Mouse (Mus musculus): Measurements from ENCODE around the gene Macf1. TPM values are rescaled to one million over a fixed set of nuclear protein-coding genes. Genes with fewer than 3 reads are reported as not detected.

Gene Macf1
- polyA plus RNA-seq, 1 experiment, result 62.9 TPM

DNA sequence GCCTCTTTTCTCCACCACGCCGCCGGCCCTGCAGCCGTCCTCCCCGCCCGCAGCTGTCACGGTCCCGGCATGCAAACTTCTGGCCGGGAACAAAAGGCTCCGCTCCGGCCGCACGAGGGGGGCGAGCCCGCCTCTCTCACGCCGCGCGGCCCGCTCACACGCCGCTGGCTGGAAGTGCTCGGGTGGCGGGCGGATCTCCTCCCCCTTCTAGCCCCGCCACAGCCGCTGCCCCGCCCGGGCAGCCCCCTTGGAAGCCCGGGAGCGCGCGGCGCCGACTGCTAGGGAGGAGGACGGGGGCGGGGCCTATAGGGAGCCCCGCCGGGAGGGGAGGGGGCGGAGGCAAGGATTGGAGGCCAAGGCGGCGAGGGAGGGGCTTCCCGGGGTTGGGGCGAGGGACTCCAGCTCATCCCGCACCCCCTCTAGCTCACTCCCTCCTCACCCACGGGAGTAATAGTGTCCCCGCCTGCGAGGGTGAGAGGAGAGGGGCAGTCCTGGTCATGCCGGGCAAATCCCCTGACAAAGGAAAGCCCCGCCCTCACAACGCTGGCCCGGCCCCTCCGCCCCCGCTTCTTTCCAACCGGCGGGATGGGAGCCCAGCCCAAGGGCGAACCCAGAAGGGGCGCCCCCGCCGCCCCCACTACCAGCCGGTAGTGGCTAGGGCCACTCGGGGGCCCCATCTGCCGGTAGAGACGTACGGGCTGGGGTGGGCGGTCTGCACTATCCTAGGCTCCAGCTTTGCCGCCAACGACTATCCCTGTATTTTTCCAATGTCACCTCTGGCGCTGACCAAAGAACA lies 272.2 kb downstream of the Macf1 start:
- TF ChIP-seq CTCF (conservative IDR thresholded peaks at IDR 0.05; ENCODE audit: insufficient read depth, insufficient read length, low read depth, low read length) (no peak), POLR2A (IDR thresholded peaks at IDR 0.05; ENCODE audit: low read depth, low read length) (no peak)
- H3K4me3 ChIP-seq (ENCODE audit: insufficient read depth, low read depth, low read length), result peak overlapping the region; percentile 88
- WGBS, result under 1% methylated on average over 69 of the region's 69 CpGs
- peak; percentile 92 for DNase-seq
- peaks cover 27% of the 10 kb centered on the region; the same call in 1 of the 2 replicates for H3K4me1 ChIP-seq (ENCODE audit: control insufficient read depth, insufficient read depth, low read length)
- H3K36me3 ChIP-seq (ENCODE audit: control insufficient read depth, insufficient read depth, low read length), result no peaks in the 10 kb centered on the region; the same call in 1 of the 2 replicates
- H3K27me3 ChIP-seq (replicated peaks; ENCODE audit: control insufficient read depth, insufficient read depth, low read length), result no peaks in the 10 kb centered on the region
- peak overlapping the region; percentile 90 for H3K27ac ChIP-seq (ENCODE audit: insufficient read depth, low read depth, low read length)

GRCm38 (mm10) chr4:123411006-123411731 lies 273.0 kb downstream of the Macf1 start:
- Histone ChIP-seq H3K4me3 (ENCODE audit: insufficient read depth, low read depth, low read length) (peak overlapping the region; percentile 88), H3K27ac (ENCODE audit: insufficient read depth, low read depth, low read length) (peak overlapping the region; percentile 87), H3K27me3 (replicated peaks; ENCODE audit: control insufficient read depth, insufficient read depth, low read length) (no peaks in the 10 kb centered on the region), H3K36me3 (ENCODE audit: control insufficient read depth, insufficient read depth, low read length) (no peaks in the 10 kb centered on the region; the same call in 1 of the 2 replicates), H3K4me1 (ENCODE audit: control insufficient read depth, insufficient read depth, low read length) (peaks cover 32% of the 10 kb centered on the region; the same call in 1 of the 2 replicates)
- TF ChIP-seq POLR2A (IDR thresholded peaks at IDR 0.05; ENCODE audit: low read depth, low read length) (no peak), CTCF (conservative IDR thresholded peaks at IDR 0.05; ENCODE audit: insufficient read depth, insufficient read length, low read depth, low read length) (no peak)
- 3% methylated on average over 36 of the region's 36 CpGs for WGBS
- peak; percentile 66 for DNase-seq

GRCm38 (mm10) chr4:123409752-123410151 lies 274.4 kb downstream of the Macf1 start:
- H3K4me3 ChIP-seq (ENCODE audit: insufficient read depth, low read depth, low read length), result no peak overlapping the region
- TF ChIP-seq POLR2A (IDR thresholded peaks at IDR 0.05; ENCODE audit: low read depth, low read length) (no peak), CTCF (conservative IDR thresholded peaks at IDR 0.05; ENCODE audit: insufficient read depth, insufficient read length, low read depth, low read length) (no peak)
- no peaks in the 10 kb centered on the region; the same call in 1 of the 2 replicates for H3K36me3 ChIP-seq (ENCODE audit: control insufficient read depth, insufficient read depth, low read length)
- DNase-seq, result peak; percentile 49
- no peak overlapping the region for H3K27ac ChIP-seq (ENCODE audit: insufficient read depth, low read depth, low read length)
- WGBS, result 53% methylated on average over 1 of the region's 1 CpGs
- H3K4me1 ChIP-seq (ENCODE audit: control insufficient read depth, insufficient read depth, low read length), result peaks cover 36% of the 10 kb centered on the region; the same call in 1 of the 2 replicates
- H3K27me3 ChIP-seq (replicated peaks; ENCODE audit: control insufficient read depth, insufficient read depth, low read length), result no peaks in the 10 kb centered on the region

DNA sequence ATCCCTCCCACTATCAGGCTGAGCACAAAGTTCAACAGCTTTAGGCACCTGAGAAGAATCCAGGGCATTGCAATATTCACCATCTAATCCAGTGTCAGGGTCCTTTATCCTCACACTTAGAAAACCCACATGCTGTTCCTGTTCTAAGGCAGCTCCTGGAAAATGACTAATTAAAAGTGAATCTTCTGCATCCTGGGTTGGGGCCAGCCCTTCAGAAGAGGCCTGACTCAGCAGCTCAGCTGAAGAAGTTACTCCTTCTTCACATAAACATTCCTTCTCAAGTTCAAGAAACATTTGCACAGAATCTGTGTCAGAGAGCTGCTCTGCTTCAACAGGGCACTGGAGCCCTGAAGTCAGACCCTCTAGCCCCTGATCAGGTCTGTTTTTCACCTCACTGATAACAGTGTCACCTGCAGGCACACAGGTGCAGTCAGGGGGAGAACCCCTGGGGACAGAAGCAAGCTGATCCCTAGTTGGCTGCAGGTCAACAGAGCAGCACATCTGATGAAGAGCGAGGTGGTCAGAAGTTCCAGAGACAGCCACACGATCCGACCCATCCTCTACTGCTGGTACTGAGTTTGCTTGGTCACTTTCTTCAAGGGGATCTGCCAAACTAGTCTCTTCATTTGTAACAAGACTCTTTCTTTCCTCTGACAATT lies 275.0 kb downstream of the Macf1 start:
- H3K4me1 ChIP-seq (ENCODE audit: control insufficient read depth, insufficient read depth, low read length), result peaks cover 36% of the 10 kb centered on the region; the same call in 1 of the 2 replicates
- 84% methylated on average over 3 of the region's 3 CpGs for WGBS
- H3K27me3 ChIP-seq (replicated peaks; ENCODE audit: control insufficient read depth, insufficient read depth, low read length), result no peaks in the 10 kb centered on the region
- H3K36me3 ChIP-seq (ENCODE audit: control insufficient read depth, insufficient read depth, low read length), result no peaks in the 10 kb centered on the region; the same call in 1 of the 2 replicates
- TF ChIP-seq POLR2A (IDR thresholded peaks at IDR 0.05; ENCODE audit: low read depth, low read length) (no peak), CTCF (conservative IDR thresholded peaks at IDR 0.05; ENCODE audit: insufficient read depth, insufficient read length, low read depth, low read length) (no peak)
- no peak overlapping the region for H3K4me3 ChIP-seq (ENCODE audit: insufficient read depth, low read depth, low read length)
- no peak overlapping the region for H3K27ac ChIP-seq (ENCODE audit: insufficient read depth, low read depth, low read length)
- no peak for DNase-seq

DNA sequence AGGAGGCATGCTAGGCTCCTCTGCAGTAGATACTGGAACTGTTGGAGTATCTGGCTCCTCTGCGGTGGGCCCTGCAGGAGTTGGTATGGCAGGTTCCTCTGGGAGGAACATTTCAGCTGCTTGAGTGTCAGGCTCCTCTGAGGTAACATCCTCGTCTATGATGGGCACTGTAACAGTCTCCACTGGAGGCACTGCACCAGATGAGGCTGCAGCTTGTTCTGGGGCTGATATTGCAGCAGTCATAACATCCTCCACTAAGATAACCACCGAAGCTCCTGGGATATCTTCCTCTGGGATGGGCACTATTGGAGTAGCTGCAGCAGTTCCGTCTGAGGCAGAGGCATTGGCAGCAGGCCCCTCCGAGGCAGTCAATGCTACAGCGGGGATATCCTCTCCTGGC lies 276.4 kb downstream of the Macf1 start:
- no peak overlapping the region for H3K4me3 ChIP-seq (ENCODE audit: insufficient read depth, low read depth, low read length)
- DNase-seq, result no peak
- TF ChIP-seq POLR2A (IDR thresholded peaks at IDR 0.05; ENCODE audit: low read depth, low read length), result no peak
- TF ChIP-seq CTCF (conservative IDR thresholded peaks at IDR 0.05; ENCODE audit: insufficient read depth, insufficient read length, low read depth, low read length), result no peak
- peaks cover 32% of the 10 kb centered on the region; the same call in 1 of the 2 replicates for H3K4me1 ChIP-seq (ENCODE audit: control insufficient read depth, insufficient read depth, low read length)
- no peaks in the 10 kb centered on the region for H3K27me3 ChIP-seq (replicated peaks; ENCODE audit: control insufficient read depth, insufficient read depth, low read length)
- H3K36me3 ChIP-seq (ENCODE audit: control insufficient read depth, insufficient read depth, low read length), result no peaks in the 10 kb centered on the region; the same call in 1 of the 2 replicates
- no peak overlapping the region for H3K27ac ChIP-seq (ENCODE audit: insufficient read depth, low read depth, low read length)
- 73% methylated on average over 6 of the region's 6 CpGs for WGBS

GRCm38 (mm10) chr4:123404056-123404455 lies 280.1 kb downstream of the Macf1 start:
- H3K36me3 ChIP-seq (ENCODE audit: control insufficient read depth, insufficient read depth, low read length), result no peaks in the 10 kb centered on the region; the same call in 1 of the 2 replicates
- peaks cover 17% of the 10 kb centered on the region; the same call in 1 of the 2 replicates for H3K4me1 ChIP-seq (ENCODE audit: control insufficient read depth, insufficient read depth, low read length)
- DNase-seq, result peak; percentile 33

More at GRCm38 (mm10) chr4:123404056-123404455, 280.1 kb downstream of the Macf1 start:
- WGBS, result 33% methylated on average over 1 of the region's 1 CpGs
- no peak overlapping the region for H3K4me3 ChIP-seq (ENCODE audit: insufficient read depth, low read depth, low read length)
- TF ChIP-seq POLR2A (IDR thresholded peaks at IDR 0.05; ENCODE audit: low read depth, low read length) (no peak), CTCF (conservative IDR thresholded peaks at IDR 0.05; ENCODE audit: insufficient read depth, insufficient read length, low read depth, low read length) (no peak)
- H3K27ac ChIP-seq (ENCODE audit: insufficient read depth, low read depth, low read length), result no peak overlapping the region
- no peaks in the 10 kb centered on the region for H3K27me3 ChIP-seq (replicated peaks; ENCODE audit: control insufficient read depth, insufficient read depth, low read length)
